Mouse (Mus musculus) testis, adult 2 months (tissue): ENCODE results near the gene Tshz3. TPM values are rescaled to one million over a fixed set of nuclear protein-coding genes. Genes with fewer than 3 reads are reported as not detected.
A peak's percentile ranks its signal among the peaks of the same experiment; 100 is the strongest.

Experiments used
- H3K27ac ChIP-seq: fragments of 200-500 bp; 2 replicates; pipeline ENCODE4 v1.5.1; 2012; ENCODE audit warnings: low read depth, low read length; ENCODE audit not compliant: control insufficient read depth, insufficient read depth
- H3K27me3 ChIP-seq: fragments of 200-500 bp; 2 replicates; pipeline ENCODE4 v1.6.1; 2012; ENCODE audit warnings: mild to moderate bottlenecking, low read length, moderate library complexity; ENCODE audit not compliant: control insufficient read depth, insufficient read depth
- H3K36me3 ChIP-seq: fragments of 200-500 bp; 2 replicates; pipeline ENCODE4 v1.6.1; 2012; ENCODE audit warnings: mild to moderate bottlenecking, low read length; ENCODE audit not compliant: control insufficient read depth, insufficient read depth
- H3K4me1 ChIP-seq: fragments of 200-500 bp; 2 replicates; pipeline ENCODE4 v1.6.1; 2012; ENCODE audit warnings: low read length; ENCODE audit not compliant: control insufficient read depth, insufficient read depth
- H3K4me3 ChIP-seq: fragments of 200-500 bp; 2 replicates; pipeline ENCODE4 v1.5.1; 2012; ENCODE audit warnings: low read depth, mild to moderate bottlenecking, low read length, moderate library complexity, mixed read lengths; ENCODE audit not compliant: control insufficient read depth
- CTCF ChIP-seq: fragments of 200-500 bp; IDR thresholded peaks from 2 replicates; pipeline ENCODE4 v1.5.1; 2012; ENCODE audit warnings: low read depth, mild to moderate bottlenecking, inconsistent platforms, low read length, moderate library complexity; ENCODE audit not compliant: control insufficient read depth, insufficient read depth, insufficient replicate concordance
- POLR2A ChIP-seq: fragments of 200-500 bp; IDR thresholded peaks from 2 replicates; pipeline ENCODE4 v1.6.1; 2012; ENCODE audit warnings: low read depth, mild to moderate bottlenecking, inconsistent platforms, low read length, moderate library complexity; ENCODE audit not compliant: control insufficient read depth
- polyA plus RNA-seq: library from polyadenylated mRNA; depleted of rRNA; stranded (reverse); fragments of >200 nt; gene quantifications from 2 replicates; pipeline ENCODE4 v1.2.3, GENCODE M21; 2012; rRNA removed

Tshz3 gene
- 0.31 and 0.43 TPM in 2 replicates for polyA plus RNA-seq

DNA sequence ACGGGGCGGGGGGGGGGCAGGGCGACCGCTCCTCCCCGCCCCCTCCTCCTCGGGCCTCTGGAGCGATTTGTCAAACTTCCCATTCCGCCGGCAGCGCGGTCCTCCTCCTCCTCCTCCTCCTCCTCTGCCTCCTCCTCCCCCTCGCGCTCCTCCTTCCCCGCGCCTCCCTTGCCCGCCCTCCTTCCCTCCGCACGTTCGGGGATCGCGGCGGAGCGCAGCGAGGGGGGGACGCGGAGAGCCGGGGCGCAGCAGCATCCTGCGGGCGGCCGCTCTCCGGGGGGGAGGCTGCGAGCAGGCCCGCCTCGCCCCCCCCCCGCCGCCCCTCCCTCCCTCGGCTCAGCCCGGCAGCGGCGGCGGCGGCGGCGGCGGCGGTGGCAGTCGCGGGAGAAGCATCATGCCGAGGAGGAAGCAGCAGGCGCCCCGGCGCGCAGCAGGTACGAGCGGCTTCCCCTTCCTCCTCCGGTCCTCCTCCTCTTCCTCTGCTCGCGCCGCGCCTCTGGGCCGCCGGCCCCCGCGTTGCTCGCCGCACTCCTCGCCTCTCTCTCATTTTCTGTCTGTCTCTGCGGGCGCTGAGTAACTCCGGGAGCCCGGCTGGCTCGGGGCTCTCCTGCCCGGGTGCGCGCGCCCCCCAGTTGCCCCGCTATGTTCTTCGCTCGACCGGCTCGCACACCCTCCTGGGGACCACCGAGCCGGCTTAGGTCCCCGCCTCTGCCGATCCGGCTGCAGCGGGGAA, at the start of gene Tshz3:
Gene Tshz3 (plus strand): TSS at position 263 of the 733 bp plus-strand sequence.
- H3K4me1 ChIP-seq = peaks cover 13% of the 10 kb centered on the region

DNA sequence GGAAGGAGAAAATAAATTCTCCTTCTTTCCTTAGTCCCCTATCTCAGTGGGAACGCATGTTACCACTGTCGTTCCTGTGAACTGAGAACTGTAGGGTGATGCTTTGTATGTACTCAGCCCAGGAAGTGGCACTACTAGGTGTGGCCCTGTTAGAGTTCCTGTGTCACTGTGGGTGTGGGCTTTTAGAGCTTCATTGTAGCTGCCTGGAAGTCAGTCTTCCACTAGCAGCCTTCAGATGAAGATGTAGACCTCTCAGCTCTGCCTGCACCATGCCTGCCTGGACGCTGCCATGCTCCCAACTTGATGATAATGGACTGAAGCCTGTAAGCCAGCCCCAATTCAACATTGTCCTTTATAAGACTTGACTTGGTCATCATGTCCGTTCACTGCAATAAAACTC, 42.0 kb upstream of the Tshz3 start:
- no peak overlapping the region for H3K4me3 ChIP-seq
- no peaks in the 10 kb centered on the region for H3K36me3 ChIP-seq
- peaks cover 10% of the 10 kb centered on the region for H3K4me1 ChIP-seq
- TF ChIP-seq POLR2A = no peak
- no peak for TF ChIP-seq CTCF
- H3K27ac ChIP-seq = no peak overlapping the region
- H3K27me3 ChIP-seq = no peaks in the 10 kb centered on the region

More for the DNA sequence above, at the start of gene Tshz3:
- Histone ChIP-seq H3K27me3 (no peaks in the 10 kb centered on the region; the same call in 1 of the 2 replicates), H3K36me3 (no peaks in the 10 kb centered on the region), H3K27ac (no peak within 1 kb of the TSS), H3K4me3 (peak within 1 kb of the TSS; percentile 86)
- no peak for TF ChIP-seq POLR2A
- no peak for TF ChIP-seq CTCF

DNA sequence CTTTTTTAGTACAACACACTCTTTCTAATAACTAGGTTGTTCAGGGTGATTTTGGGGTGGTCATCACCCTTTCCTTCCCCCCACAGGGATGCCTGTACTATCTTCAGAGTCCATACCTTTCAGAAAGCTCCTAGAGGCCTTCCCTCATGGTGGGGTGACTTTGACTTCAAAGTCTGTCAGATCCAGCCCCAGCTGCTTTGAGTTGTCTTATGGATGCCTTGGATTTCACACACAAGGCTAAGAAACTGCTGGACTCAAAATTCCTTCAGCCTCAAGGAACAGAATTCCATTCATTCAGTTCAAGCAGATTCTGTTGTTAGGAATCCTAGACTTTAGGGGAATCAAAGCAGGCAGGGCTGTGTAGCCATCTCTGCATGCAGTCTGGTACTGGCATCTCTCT, 41.5 kb upstream of the Tshz3 start:
- no peak overlapping the region for H3K4me3 ChIP-seq
- H3K36me3 ChIP-seq = no peaks in the 10 kb centered on the region
- no peak for TF ChIP-seq CTCF
- TF ChIP-seq POLR2A = no peak
- no peaks in the 10 kb centered on the region for H3K27me3 ChIP-seq
- no peak overlapping the region for H3K27ac ChIP-seq
- peaks cover 10% of the 10 kb centered on the region for H3K4me1 ChIP-seq

DNA sequence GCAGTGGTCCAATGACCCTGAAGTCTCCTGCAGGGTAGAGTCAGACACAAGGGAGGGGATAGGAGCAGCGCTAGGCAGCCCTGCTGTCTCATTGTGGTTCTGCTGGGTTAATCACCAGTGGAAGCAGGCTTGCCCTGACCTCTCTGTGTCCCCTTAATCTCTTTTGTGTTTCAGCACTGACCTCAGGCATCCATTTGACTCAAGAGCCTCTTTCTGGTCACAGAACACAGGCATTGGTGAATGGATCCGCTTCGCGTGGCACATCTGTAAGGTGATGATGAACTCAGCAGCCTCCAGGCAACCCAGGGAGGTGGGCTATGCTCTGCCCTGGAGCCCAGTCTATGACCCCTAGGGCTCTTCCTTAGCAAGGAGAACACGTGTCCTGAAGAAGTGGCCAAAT, 39.6 kb upstream of the Tshz3 start:
- no peak for TF ChIP-seq CTCF
- TF ChIP-seq POLR2A = no peak
- H3K4me3 ChIP-seq = no peak overlapping the region
- no peak overlapping the region for H3K27ac ChIP-seq
- H3K4me1 ChIP-seq = peaks cover 10% of the 10 kb centered on the region
- no peaks in the 10 kb centered on the region for H3K36me3 ChIP-seq
- H3K27me3 ChIP-seq = no peaks in the 10 kb centered on the region

DNA sequence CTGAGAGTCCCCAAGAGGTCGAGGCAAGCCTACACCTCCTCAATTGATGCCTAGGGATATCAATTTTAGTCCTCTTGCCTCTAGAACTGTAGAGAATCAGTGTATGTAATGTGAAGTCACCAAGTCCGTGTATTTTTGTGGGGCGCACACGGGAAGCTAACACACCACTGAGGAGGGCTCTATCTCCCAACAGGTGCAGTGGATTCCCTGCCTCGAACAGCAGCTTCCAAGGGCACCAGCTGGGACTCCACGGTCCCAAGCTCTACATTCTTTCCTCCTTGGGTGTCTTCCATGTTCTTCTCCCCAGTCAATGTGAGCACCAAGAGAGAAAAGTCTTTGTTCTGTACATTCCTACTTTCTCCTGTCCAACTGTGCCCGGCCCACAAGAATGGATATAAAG, 38.7 kb upstream of the Tshz3 start:
- Histone ChIP-seq H3K27me3 (no peaks in the 10 kb centered on the region), H3K36me3 (no peaks in the 10 kb centered on the region)

DNA sequence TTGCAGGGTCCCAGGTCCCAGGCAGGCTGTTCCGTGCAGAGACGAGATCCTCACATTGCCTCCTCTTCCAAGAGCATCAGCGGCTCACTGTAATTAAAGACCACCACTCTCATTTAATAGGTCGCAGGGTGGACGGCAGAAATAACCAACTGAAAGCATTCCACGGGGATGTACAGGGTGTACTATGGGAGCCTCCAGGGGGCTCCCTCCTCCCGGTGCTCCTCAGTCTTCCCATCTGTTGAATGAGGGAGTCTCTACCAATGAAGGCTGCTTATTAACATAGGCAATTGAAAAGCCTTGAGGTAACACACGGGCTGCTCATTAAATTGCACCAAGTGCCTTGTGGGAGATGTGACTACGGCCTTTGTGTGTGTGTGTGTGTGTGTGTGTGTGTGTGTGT, 37.3 kb upstream of the Tshz3 start:
- H3K27ac ChIP-seq = no peak overlapping the region
- H3K4me1 ChIP-seq = peaks cover 10% of the 10 kb centered on the region
- TF ChIP-seq POLR2A (no peak), CTCF (no peak)
- peak overlapping the region; percentile 44 for H3K4me3 ChIP-seq
- no peaks in the 10 kb centered on the region for H3K36me3 ChIP-seq
- H3K27me3 ChIP-seq = no peaks in the 10 kb centered on the region

More for the DNA sequence above, 38.7 kb upstream of the Tshz3 start:
- H3K4me1 ChIP-seq = peaks cover 10% of the 10 kb centered on the region
- H3K4me3 ChIP-seq = no peak overlapping the region
- no peak overlapping the region for H3K27ac ChIP-seq
- TF ChIP-seq CTCF (no peak), POLR2A (no peak)

DNA sequence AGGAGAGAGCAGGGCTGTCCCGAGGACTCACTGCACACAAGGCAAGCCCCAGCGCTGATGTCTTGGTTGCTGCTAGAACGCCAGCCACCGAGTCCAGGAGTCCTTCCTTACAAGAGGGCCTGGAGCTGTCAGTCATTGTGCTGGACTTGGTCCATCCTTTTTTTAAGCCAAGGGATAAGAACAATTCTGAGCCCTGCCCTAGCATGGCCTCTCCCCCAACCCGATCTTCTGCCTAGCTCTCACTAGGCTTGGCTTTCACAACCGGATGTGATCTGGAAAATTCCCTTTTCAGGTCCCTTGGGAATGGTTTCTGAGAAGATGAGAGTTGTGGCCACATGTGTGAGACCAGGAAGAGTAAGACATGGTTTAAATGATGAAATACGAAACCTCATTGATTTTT, 34.5 kb upstream of the Tshz3 start:
- TF ChIP-seq POLR2A = no peak
- no peak for TF ChIP-seq CTCF
- Histone ChIP-seq H3K27ac (no peak overlapping the region), H3K36me3 (no peaks in the 10 kb centered on the region), H3K27me3 (no peaks in the 10 kb centered on the region), H3K4me3 (no peak overlapping the region), H3K4me1 (peaks cover 10% of the 10 kb centered on the region)
